Mouse (Mus musculus) urinary bladder, postnatal 36 days (tissue): ENCODE data around the gene Igsf3.

Experiments used
- DNase-seq, 2 experiments: peaks; one replicate each; pipeline ENCODE4 v3.0.0; 2022; ENCODE audit warnings: low spot score in 2 of 2, mixed read lengths in 1 of 2

The Igsf3 gene

GRCm38 (mm10) chr3:101502086-101502760 lies 125.3 kb downstream of the Igsf3 start:
- no peak for DNase-seq

GRCm38 (mm10) chr3:101506179-101506578 lies 129.3 kb downstream of the Igsf3 start:
- peak; percentile 70 to 79 for DNase-seq

GRCm38 (mm10) chr3:101506970-101507702 lies 130.3 kb downstream of the Igsf3 start:
- no peak for DNase-seq

- DNase-seq, result no peak
Measured at GRCm38 (mm10) chr3:101507766-101508165, 130.9 kb downstream of the Igsf3 start.

GRCm38 (mm10) chr3:101509707-101510544 lies 133.0 kb downstream of the Igsf3 start:
- DNase-seq, result no peak

GRCm38 (mm10) chr3:101510632-101511031 lies 133.7 kb downstream of the Igsf3 start:
- DNase-seq, result no peak
